Comparison of ENCODE assay signal across 8 mouse cellular contexts in genomic region chr1:172126376-172127347, GRCm38 (mm10). TPM values are rescaled to one million over a fixed set of nuclear protein-coding genes. Genes with fewer than 3 reads are reported as not detected.
DNase-seq lines count a peak whose midpoint lies in the region; ATAC-seq lines count a peak whose summit lies in the region.

TSS of gene Pex19 (plus strand) at chr1:172126755.

- no peaks in the 10 kb centered on the region for H3K27me3 ChIP-seq in hindbrain, embryonic 15.5 days

- H3K4me3 ChIP-seq in hindbrain, embryonic 15.5 days, result peak within 1 kb of the TSS; percentile 79

- WGBS in hindbrain, embryonic 15.5 days, result under 1% methylated on average over 42 of the region's 42 CpGs

- peaks cover 17% of the 10 kb centered on the region for H3K4me1 ChIP-seq in hindbrain, embryonic 15.5 days (replicated peaks)

- peak within 1 kb of the TSS; percentile 80 for H3K9ac ChIP-seq in hindbrain, embryonic 15.5 days

- H3K4me2 ChIP-seq in hindbrain, embryonic 15.5 days, result peak within 1 kb of the TSS; percentile 84

- no peaks in the 10 kb centered on the region for H3K9me3 ChIP-seq in hindbrain, embryonic 15.5 days

- ATAC-seq in activated CD4-positive, CD25-positive, alpha-beta regulatory T cell, adult 4 months, result peak; percentile 89
- peak; percentile 97 for ATAC-seq in hindbrain, embryonic 15.5 days (ENCODE audit: low FRiP score, low read depth)

- peak within 1 kb of the TSS; percentile 77 for H3K27ac ChIP-seq in hindbrain, embryonic 15.5 days (replicated peaks)

- H3K36me3 ChIP-seq in hindbrain, embryonic 15.5 days, result peaks cover 43% of the 10 kb centered on the region

- DNase-seq in cerebellum, postnatal 4 days (ENCODE audit: low spot score in 2 of 2), result peak; percentile 49 to 76
- peak; percentile 69 for DNase-seq in gastrocnemius, adult 18-20 months (ENCODE audit: low spot score)
- peak; percentile 58 for DNase-seq in left cerebral cortex, adult 11 months (ENCODE audit: low spot score)
- DNase-seq in lung, postnatal 36 days, result peak; percentile 81
- DNase-seq in retina, postnatal 1 day, result peak; percentile 96
- DNase-seq in thymus, postnatal 4 days, result peak; percentile 82

RNA-seq across cellular contexts. Expression of gene Pex19, which starts in this region (rescaled TPM):
- 10 to 100 TPM; 68.1 to 70.7 TPM for polyA plus RNA-seq in activated CD4-positive, CD25-positive, alpha-beta regulatory T cell, adult 4 months (2017; shearing (Covaris generic))
- total RNA-seq in gastrocnemius, adult 18-20 months (2021), result 10 to 100 TPM; 74.8 to 76.0 TPM
- 163 TPM in 2 replicates for polyA plus RNA-seq in hindbrain, embryonic 15.5 days (2015; fragmentation: Nextera tagmentation; extraction: Ambion mirVana)

Comparison
In these comparisons a context has a peak if more than half of its experiments do, and no peak if none do; other contexts are left out.
1. Peak in every context shown above with its lines: DNase-seq, ATAC-seq, H3K4me3 ChIP-seq and H3K27ac ChIP-seq.